Mouse (Mus musculus) heart, postnatal 25 days (tissue): ENCODE results near the gene Setd3. TPM values are rescaled to one million over a fixed set of nuclear protein-coding genes. Genes with fewer than 3 reads are reported as not detected.
"Not testable (repeated sequence)": the region's sequence is repeated elsewhere in the genome, so short reads cannot be mapped to it uniquely, and the experiment has no call there.

Experiments used
- DNase-seq: peaks from one replicate; pipeline ENCODE4 v3.0.0; 2022; ENCODE audit warnings: low spot score
- intact Hi-C: fragments of 180-260 bp; cut with DNase I; formaldehyde crosslinking; loops from one replicate; pipeline ENCODE4 v1.15.1; 2025
- total RNA-seq, 2 experiments: library from RNA; stranded (reverse); gene quantifications; 2 replicates each; pipeline ENCODE4 v1.2.3; 2021

Setd3 gene
- total RNA-seq, 2 experiments from 2014 or later = 82.0 to 89.7 TPM

DNA sequence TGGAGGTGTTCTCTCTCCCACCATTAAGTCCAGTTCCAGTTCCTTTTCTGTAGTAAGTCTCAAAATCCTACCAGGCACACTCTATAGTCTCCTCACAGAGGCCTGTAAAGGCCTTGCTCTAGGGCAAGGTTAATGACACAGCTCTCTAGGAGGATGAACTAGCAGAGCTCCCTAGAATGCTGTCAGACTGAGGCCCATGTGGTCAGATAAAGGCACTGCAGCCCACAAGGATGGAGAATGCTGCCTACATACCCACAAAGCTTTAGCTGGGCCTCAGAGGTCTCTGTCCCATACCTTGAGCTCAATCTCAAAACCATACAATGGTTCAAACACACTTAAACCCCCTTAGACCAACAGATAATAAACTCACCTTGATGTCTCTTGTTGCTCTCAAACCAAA is 19.3 kb downstream of the Setd3 start:
- no peak for DNase-seq

GRCm38 (mm10) chr12:108152743-108153142 is 26.4 kb downstream of the Setd3 start:
- intact Hi-C loops = no loop called here
- DNase-seq = no peak

More for the DNA sequence above, 19.3 kb downstream of the Setd3 start:
- intact Hi-C loops = no loop called here

- intact Hi-C loops = no loop called here
- no peak for DNase-seq
These were observed 29.4 kb downstream of the Setd3 start for GRCm38 (mm10) chr12:108149764-108150163.

DNA sequence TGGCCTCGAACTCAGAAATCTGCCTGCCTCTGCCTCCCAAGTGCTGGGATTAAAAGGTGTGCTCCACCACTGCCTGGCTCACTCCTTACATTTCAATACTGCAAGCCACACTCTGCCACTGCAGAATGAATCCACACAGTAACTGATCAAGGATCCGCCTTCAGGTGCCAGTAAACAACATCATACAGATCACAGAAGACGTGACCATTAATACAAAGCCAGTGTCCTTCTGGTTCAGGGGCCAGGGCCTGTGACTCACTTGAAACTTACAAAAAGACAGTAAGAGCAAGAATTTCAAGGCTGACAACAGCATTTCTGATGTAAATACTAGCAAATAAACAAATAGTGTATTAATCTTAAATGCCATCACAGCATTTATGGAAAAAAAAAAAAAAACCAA is 33.9 kb downstream of the Setd3 start:
- no peak for DNase-seq
- intact Hi-C loops = no loop called here

GRCm38 (mm10) chr12:108143624-108144498 is 35.3 kb downstream of the Setd3 start:
- DNase-seq = no peak
- intact Hi-C loops = no loop called here

DNA sequence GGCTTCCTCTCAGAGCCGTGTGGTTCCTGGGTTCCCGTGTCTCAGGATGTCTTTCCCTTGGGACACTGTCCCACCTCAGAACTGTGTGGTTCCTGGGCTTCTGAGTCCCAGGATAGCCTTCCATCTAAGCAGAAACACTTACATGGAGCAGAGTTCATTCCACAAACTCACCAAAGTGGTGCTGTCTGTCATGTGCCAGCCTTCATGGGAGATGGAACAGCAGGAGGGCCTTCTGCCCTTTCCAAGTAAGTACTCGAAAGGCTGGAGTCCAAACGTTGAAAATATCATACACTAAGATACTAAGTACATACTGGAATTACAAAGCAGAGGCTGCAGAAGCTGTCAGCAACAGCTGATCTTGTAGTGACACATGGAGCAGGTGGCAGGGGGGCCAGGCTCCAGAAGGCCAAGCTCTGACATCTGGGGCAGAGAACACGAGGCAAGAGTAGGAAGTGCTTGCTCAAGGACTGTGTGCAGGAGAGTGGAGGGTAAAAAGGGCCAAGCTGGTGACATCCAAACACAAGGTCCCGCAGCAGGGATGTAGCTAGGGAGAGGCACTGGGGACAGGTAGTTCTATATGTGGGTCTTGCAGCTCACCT is 43.4 kb downstream of the Setd3 start:
- intact Hi-C loops = no loop called here
- DNase-seq = no peak

- DNase-seq = no peak
- intact Hi-C loops = no loop called here
These were observed 45.9 kb downstream of the Setd3 start for GRCm38 (mm10) chr12:108133181-108133580.

DNA sequence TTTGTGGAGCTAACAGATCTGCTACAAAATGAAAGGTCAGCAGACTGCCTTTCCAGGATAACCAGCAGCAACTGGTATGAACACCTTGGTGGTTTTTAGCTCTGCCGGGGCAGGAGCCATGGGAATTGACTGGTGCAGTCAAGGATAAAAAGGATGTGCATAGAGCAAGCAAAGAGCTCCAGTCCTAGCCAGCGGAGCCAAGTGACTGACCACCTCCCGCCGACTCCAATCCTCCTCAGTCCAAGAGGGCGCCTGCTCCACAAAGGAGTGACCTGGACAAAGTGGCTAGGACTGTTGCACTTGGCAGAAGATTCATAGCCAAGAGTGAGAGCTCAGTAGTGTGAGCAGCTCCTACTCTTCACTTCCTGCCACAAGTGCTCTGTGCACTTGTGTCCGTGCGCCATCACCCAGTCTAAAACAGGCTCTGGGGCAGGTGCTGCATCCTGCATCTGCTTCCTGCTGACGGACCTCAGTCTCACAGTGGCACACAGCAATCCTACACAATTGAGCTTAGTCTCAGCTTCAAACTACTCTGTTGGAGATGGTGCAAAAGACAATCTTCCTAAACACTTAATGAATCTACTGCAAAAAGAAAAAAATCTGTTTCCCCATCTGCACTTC is 46.6 kb downstream of the Setd3 start:
- no peak for DNase-seq
- intact Hi-C loops = no loop called here

DNA sequence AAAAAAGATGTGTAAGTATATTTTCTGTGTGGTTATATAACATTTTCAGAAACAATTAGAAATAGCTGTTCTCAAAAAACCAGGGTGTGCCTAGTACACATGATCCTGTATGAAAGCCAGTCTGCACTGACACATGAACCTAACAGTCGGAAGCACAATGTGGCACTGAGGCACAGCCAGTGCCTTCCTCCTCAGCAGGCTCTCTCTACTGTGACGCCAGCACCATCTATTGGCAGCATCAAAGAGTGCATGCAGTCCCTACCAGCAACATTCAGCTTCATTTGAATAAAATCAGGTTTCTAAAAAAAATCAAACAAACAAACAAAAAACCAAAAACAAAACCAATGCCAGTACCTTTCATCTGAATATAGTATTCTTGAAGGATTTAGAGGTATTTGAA is 57.8 kb downstream of the Setd3 start:
- intact Hi-C loops = loop anchor here (1.0 kb wide), 1 partner anchor 80 kb away; no protein-coding TSS in a partner anchor
- DNase-seq = no peak

- DNase-seq = no peak
- intact Hi-C loops = no loop called here
These were observed 58.7 kb downstream of the Setd3 start for GRCm38 (mm10) chr12:108120434-108120833.

- intact Hi-C loops = no loop called here
- DNase-seq = no peak
These were observed 59.2 kb downstream of the Setd3 start for GRCm38 (mm10) chr12:108119930-108120329.

GRCm38 (mm10) chr12:108118902-108119531 is 60.1 kb downstream of the Setd3 start:
- no peak for DNase-seq
- intact Hi-C loops = no loop called here

- intact Hi-C loops = no loop called here
- DNase-seq = no peak
These were observed 60.6 kb downstream of the Setd3 start for GRCm38 (mm10) chr12:108118503-108118901.

- intact Hi-C loops = no loop called here
- DNase-seq = no peak
These were observed 67.9 kb downstream of the Setd3 start for GRCm38 (mm10) chr12:108111191-108111590.

- DNase-seq = no peak
These were observed 68.4 kb downstream of the Setd3 start for GRCm38 (mm10) chr12:108110674-108111073.

GRCm38 (mm10) chr12:108109732-108110131 is 69.4 kb downstream of the Setd3 start:
- no peak for DNase-seq
- intact Hi-C loops = no loop called here

More at GRCm38 (mm10) chr12:108110674-108111073, 68.4 kb downstream of the Setd3 start:
- intact Hi-C loops = no loop called here

- intact Hi-C loops, DNase-seq: not testable (repeated sequence)
These were observed 70.5 kb downstream of the Setd3 start for GRCm38 (mm10) chr12:108108591-108108990.

DNA sequence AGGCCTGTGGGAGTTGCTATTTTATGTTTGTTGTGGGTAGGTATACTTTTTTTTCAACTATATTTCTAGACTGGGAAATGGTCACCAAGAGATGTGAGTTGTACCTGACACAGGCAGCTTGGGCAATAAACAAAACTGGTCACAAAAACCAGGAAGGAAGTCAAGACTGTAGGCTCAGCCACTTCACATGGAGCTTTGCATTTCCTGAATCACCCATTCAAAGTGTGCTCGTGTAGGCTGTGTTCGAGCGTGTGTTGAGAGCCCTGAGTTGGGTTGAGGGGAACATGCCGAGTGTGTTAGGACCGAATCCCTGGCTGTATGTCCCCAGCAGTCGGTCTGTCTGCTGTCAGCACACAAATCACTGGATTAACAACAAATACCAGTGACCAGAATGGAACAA is 75.8 kb downstream of the Setd3 start:
- no peak for DNase-seq
- intact Hi-C loops = no loop called here

- intact Hi-C loops = no loop called here
- no peak for DNase-seq
These were observed 77.0 kb downstream of the Setd3 start for GRCm38 (mm10) chr12:108102119-108102518.

- intact Hi-C loops = no loop called here
- no peak for DNase-seq
These were observed 78.9 kb downstream of the Setd3 start for GRCm38 (mm10) chr12:108100181-108100580.
